Mouse (Mus musculus): ENCODE results near the gene Lrp6.

DNA sequence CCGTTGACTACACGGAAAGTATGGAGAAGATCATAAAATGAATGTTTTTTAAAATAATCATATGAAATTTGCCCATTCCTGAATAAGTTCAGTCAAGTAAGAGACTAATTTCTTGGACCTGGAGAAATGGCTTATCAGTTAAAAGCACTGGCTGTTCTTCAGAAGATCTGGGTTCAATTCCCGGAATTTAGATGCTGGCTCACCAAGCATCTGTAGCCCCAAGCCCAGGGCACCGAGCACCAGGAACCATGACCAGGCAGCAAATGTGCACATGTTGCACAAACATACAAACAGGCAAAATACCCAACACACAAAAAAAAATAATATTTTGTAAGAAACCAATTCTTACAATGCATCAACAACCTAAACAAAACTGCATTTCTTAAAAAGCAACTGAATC lies 37.4 kb downstream of the Lrp6 start:
- TF ChIP-seq CTCF (IDR thresholded peaks at IDR 0.05; ENCODE audit: control insufficient read depth, insufficient read depth, insufficient replicate concordance, low read depth, low read length) (no peak), POLR2A (IDR thresholded peaks at IDR 0.05; ENCODE audit: control insufficient read depth, low read depth, low read length) (no peak)
